Mouse (Mus musculus): Measurements from ENCODE around the gene Cdkn1a.

The Cdkn1a gene

DNA sequence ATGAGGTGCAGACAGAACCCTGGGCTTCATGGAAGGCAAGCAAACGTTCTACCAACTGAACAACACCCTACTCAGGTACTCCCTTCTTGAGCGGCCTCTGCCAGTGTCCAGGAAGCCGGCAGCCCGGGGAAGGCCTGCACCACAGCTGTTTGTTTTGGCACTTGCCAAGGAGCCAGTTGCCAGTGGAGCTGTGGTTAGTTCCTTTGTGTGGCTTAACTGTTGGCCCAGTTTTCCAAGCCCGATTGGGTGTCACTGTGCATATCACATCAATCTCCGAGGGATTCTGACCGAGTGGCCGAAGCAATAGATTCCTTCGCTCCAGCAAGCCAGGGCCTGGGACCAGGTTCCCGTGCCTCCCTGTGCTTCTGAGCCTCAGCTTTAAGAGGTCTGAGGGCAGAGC is 32.8 kb upstream of the Cdkn1a start:
- in situ Hi-C loops (cut with MboI, MseI) = no loop called here

GRCm38 (mm10) chr17:29058487-29058886 is 32.3 kb upstream of the Cdkn1a start:
- in situ Hi-C loops (cut with MboI, MseI) = no loop called here

- in situ Hi-C loops (cut with MboI, MseI) = no loop called here
Observed at GRCm38 (mm10) chr17:29059581-29059980, 31.2 kb upstream of the Cdkn1a start.

GRCm38 (mm10) chr17:29060946-29061345 is 29.8 kb upstream of the Cdkn1a start:
- in situ Hi-C loops (cut with MboI, MseI) = no loop called here

- in situ Hi-C loops (cut with MboI, MseI) = no loop called here
Observed at GRCm38 (mm10) chr17:29062119-29063035, 28.4 kb upstream of the Cdkn1a start.

DNA sequence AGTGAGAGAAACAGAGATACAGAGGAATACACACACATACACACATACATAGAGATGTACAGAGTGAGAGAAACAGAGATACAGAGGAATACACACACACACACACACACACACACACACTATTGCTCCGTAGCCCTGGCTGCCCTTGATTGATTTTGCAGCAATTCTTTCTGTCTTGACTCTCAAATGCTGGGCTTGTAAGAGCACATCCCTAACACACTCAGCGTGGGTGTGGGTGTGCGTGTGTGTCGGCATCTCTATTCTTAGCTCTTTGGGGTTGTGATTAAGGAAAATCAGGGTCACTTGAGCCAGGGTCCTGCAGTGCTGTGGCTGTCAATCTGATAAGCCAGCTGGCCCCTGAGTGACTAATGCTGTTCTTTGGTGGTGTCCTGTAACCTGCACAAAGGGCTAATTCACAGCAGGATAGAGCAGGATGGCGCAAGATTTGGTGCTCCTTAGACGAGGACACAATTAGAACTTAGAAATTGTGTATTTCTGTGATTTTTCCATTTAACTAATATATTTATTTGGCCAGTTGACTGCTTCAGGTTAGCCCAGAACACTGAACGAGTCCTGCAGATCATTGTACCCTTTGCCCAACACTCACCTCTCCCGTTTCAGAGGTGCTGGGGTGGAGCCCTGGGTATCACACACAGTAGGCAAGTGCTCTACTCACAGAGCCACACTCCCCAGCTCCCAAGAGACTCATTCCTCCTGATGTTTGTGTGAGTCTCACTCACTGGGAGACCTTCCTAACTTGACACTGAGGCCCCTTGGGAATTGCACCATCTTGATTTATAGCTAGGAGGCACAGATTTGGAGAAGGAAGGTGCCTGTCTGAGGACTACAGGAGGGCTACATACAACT is 27.4 kb upstream of the Cdkn1a start:
- in situ Hi-C loops (cut with MboI, MseI) = no loop called here

GRCm38 (mm10) chr17:29063988-29064285 is 26.8 kb upstream of the Cdkn1a start:
- in situ Hi-C loops (cut with MboI, MseI) = no loop called here

GRCm38 (mm10) chr17:29065245-29065940 is 25.4 kb upstream of the Cdkn1a start:
- in situ Hi-C loops (cut with MboI, MseI) = loop anchor here (5.0 kb wide), 1 partner anchor 177 kb away; no protein-coding TSS in a partner anchor

DNA sequence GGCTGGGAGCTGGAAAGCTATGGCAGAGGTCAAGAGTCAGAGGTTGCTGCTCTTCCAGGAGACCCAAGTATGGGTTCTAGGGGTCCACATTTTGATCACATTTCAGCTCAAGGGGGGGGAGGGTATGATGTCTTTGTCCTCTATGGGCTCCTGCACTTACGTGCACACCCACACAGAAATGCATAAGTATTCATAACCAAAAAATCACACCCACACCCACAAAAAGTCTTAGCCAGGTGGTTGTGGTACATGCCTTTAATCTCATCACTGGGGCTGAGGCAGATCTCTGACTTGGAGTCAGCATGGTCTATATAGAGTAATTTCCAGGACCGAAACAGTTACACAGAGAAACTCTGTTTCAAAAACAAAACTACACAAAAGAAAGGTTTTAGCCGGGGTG is 24.8 kb upstream of the Cdkn1a start:
- in situ Hi-C loops (cut with MboI, MseI) = loop anchor here (5.0 kb wide), 1 partner anchor 176 kb away; no protein-coding TSS in a partner anchor

DNA sequence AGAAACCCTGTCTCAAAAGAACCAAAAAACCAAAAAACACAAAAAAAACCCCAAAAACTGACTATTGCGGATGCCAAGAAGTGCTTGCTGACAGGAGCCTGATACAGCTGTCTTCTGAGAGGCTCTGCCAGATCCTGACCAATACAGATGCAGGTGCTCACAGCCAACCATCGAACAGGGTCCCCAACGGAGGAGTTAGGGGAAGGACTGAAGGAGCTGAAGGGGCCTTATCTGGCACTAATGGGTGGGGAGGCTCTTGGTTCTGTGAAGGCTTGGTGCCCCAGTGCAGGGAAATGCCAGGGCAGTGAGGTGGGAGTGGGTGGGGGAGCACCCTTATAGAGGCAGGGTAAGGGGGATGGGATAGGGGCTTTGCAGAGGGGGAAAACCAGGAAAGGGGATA is 23.4 kb upstream of the Cdkn1a start:
- in situ Hi-C loops (cut with MboI, MseI) = loop anchor here (5.0 kb wide), 1 partner anchor 175 kb away; no protein-coding TSS in a partner anchor

GRCm38 (mm10) chr17:29067847-29068246 is 22.9 kb upstream of the Cdkn1a start:
- in situ Hi-C loops (cut with MboI, MseI) = loop anchor here (5.0 kb wide), 1 partner anchor 174 kb away; no protein-coding TSS in a partner anchor

- in situ Hi-C loops (cut with MboI, MseI) = loop anchor here (5.0 kb wide), 1 partner anchor 173 kb away; no protein-coding TSS in a partner anchor
Observed at GRCm38 (mm10) chr17:29069063-29069462, 21.7 kb upstream of the Cdkn1a start.

GRCm38 (mm10) chr17:29071820-29072219 is 19.0 kb upstream of the Cdkn1a start:
- in situ Hi-C loops (cut with MboI, MseI) = no loop called here

DNA sequence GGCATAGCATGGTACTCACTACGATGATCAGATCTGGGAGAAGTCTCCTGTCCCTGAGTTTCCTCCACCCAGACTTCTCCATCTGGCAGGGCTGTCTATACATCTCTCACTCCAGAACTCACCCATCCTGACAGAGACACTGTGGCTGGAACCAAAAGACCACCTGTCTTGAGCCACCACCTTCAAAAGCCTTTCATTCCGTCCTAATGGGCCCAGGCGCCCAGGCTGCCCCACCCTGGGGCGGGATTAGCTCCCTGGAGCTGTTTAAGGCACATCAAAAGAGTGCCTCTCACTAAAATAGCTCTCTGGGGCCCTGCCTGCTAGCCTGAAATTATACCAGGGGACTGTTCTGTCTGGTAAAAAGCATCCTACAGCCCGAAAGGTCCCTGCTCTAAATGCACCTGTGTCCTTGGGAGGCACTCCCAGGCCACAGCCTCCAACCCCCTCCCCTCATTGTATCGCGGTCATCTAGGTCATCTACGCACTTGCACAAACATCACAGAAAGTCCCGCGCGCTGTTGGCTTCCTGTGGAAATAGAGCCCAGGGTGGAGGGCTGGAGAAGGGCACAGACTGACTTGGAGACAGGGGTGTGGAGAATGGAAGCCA is 18.0 kb upstream of the Cdkn1a start:
- in situ Hi-C loops (cut with MboI, MseI) = no loop called here

DNA sequence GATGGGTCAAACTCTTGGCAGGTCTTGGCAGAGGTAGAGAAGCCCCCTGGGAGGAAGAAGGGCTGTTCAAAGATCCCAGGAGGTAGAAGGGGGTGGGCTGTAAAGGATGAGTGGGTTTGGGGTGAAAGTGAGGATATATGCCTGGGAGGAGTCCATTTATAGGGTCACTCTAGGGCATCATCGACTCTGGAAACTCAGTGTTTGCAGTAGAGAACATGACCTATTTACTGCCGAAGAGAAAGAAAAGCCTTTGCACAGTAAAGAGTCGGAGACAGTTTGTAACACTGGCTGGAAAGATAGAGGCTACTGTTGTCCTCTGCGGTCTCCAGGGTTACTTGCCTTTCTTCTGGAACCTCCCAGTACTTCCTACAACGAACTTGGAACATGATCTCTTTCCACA is 17.5 kb upstream of the Cdkn1a start:
- in situ Hi-C loops (cut with MboI, MseI) = no loop called here

GRCm38 (mm10) chr17:29074085-29074484 is 16.7 kb upstream of the Cdkn1a start:
- in situ Hi-C loops (cut with MboI, MseI) = no loop called here

GRCm38 (mm10) chr17:29076235-29076634 is 14.5 kb upstream of the Cdkn1a start:
- in situ Hi-C loops (cut with MboI, MseI) = no loop called here

DNA sequence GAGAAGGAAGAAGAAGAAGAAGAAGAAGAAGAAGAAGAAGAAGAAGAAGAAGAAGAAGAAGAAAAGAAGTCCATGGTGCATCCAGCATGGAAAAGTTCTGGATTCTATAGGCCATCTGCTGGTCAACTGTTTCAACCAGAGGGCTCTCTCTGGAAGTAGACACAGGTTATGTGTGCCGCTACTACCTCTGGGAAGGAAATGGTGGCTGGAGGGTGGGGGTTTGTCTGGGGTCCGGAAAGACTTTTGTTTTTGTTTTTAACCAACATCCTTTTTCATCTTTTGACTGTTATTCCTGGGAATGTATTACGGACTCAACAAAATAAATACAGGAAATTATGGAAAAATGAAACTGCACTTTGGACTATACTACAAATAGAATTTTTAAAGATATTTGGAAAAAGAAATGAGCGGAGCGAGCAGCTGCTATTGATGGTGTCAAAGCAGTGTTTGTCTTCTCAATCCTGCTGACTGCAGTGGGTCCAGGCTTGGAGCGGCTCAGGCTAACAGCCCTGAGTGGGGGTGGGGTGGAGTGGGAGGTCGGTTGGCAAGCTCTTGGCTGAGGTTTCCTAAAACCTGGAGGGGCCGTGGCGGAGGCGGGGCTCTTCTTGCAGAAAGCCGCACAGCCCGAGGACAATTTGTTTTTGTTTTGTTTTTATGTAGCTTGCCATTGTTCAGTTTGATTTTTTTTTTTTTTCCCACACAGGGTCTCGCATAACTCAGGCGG is 12.8 kb upstream of the Cdkn1a start:
- in situ Hi-C loops (cut with MboI, MseI) = no loop called here

- in situ Hi-C loops (cut with MboI, MseI) = no loop called here
Observed at GRCm38 (mm10) chr17:29078519-29079383, 12.0 kb upstream of the Cdkn1a start.

Measured in regulatory T cell (primary cell).